Mouse (Mus musculus) small intestine, adult 2 months (tissue): ENCODE results near the gene Mbd4.

ENCODE experiments used
- CTCF ChIP-seq: fragments of 200-500 bp; IDR thresholded peaks from 2 replicates; pipeline ENCODE4 v1.5.1; 2012; ENCODE audit warnings: low read depth, mild to moderate bottlenecking, control low read depth, inconsistent platforms, low read length, moderate library complexity, mixed read lengths; ENCODE audit not compliant: insufficient replicate concordance, insufficient read length; ENCODE audit errors: extremely low read depth
- POLR2A ChIP-seq: fragments of 200-500 bp; IDR thresholded peaks from 2 replicates; pipeline ENCODE4 v1.6.1; 2012; ENCODE audit warnings: low read depth, mild to moderate bottlenecking, control low read depth, inconsistent platforms, low read length, moderate library complexity

- peak; percentile 31; the same call in 1 of the 2 replicates for TF ChIP-seq CTCF
- no peak for TF ChIP-seq POLR2A
These were observed at the start of gene Mbd4, which contains the start of gene Ift122 for GRCm38 (mm10) chr6:115853091-115853813.
